Mouse (Mus musculus) stomach, postnatal 0 days (tissue): ENCODE data around the gene Olfr1104. TPM values are rescaled to one million over a fixed set of nuclear protein-coding genes. Genes with fewer than 3 reads are reported as not detected.

Experiments
- ATAC-seq: fragments of 200-750 bp; cut with Nextera tagmentation; 2 replicates; pipeline ENCODE4 v1.8.0; 2017; ENCODE audit not compliant: low FRiP score, low TSS enrichment
- DNase-seq: peaks from one replicate; pipeline ENCODE4 v3.0.0-alpha.2; 2016; ENCODE audit warnings: low spot score
- H3K27ac ChIP-seq: fragments of 300-500 bp; sonication (generic); replicated peaks from 2 replicates; pipeline ENCODE4 v1.5.1; 2014; ENCODE audit warnings: mild to moderate bottlenecking, control low read depth
- H3K27me3 ChIP-seq: fragments of 300-500 bp; sonication (generic); 2 replicates; pipeline ENCODE4 v1.6.1; 2014; ENCODE audit warnings: low read length; ENCODE audit not compliant: control insufficient read depth, insufficient read depth
- H3K36me3 ChIP-seq: fragments of 300-500 bp; sonication (generic); 2 replicates; pipeline ENCODE4 v1.6.1; 2014; ENCODE audit warnings: low read length, mixed read lengths; ENCODE audit not compliant: control insufficient read depth, insufficient read depth
- H3K4me1 ChIP-seq: fragments of 300-500 bp; sonication (generic); replicated peaks from 2 replicates; pipeline ENCODE4 v1.6.1; 2014; ENCODE audit warnings: antibody characterized with exemption; ENCODE audit not compliant: control insufficient read depth, insufficient read depth
- H3K4me2 ChIP-seq: fragments of 300-500 bp; sonication (generic); replicated peaks from 2 replicates; pipeline ENCODE4 v1.6.1; 2014; ENCODE audit warnings: low read depth, mild to moderate bottlenecking, control low read depth, moderate library complexity
- H3K4me3 ChIP-seq: fragments of 300-500 bp; sonication (generic); 2 replicates; pipeline ENCODE4 v1.5.1; 2014; ENCODE audit warnings: low read depth, low read length, control low read depth
- H3K9ac ChIP-seq: fragments of 300-500 bp; sonication (generic); 2 replicates; pipeline ENCODE4 v1.6.1; 2014; ENCODE audit warnings: mild to moderate bottlenecking, low read length, control low read depth, mixed read lengths
- H3K9me3 ChIP-seq: fragments of 300-500 bp; sonication (generic); 2 replicates; pipeline ENCODE4 v1.6.1; 2016; ENCODE audit warnings: low read length; ENCODE audit not compliant: control insufficient read depth
- CTCF ChIP-seq: IDR thresholded peaks from 2 replicates; pipeline ENCODE4 v1.5.1; 2016; ENCODE audit warnings: antibody characterized with exemption, low read depth, mild to moderate bottlenecking, moderate library complexity
- EP300 ChIP-seq: optimal IDR thresholded peaks from 2 replicates; pipeline ENCODE3; 2016; ENCODE audit warnings: antibody characterized with exemption
- WGBS: fragments of 180-500 bp; shearing (Covaris S2); extraction: QIAGEN DNeasy Blood & Tissue Kit; methylation state at CpG from one replicate; pipeline ENCODE4 v1.1.7; 2014; 5-methylcytosine and 5-hydroxymethylcytosine counted together
- polyA plus RNA-seq: library from polyadenylated mRNA; unstranded; fragments of >200 nt; fragmentation: Nextera tagmentation; extraction: Ambion mirVana; gene quantifications from 2 replicates; pipeline ENCODE4 v1.2.1, GENCODE M21; 2015

The Olfr1104 gene
- polyA plus RNA-seq, 1 experiment from 2014 or later, result not detected

DNA sequence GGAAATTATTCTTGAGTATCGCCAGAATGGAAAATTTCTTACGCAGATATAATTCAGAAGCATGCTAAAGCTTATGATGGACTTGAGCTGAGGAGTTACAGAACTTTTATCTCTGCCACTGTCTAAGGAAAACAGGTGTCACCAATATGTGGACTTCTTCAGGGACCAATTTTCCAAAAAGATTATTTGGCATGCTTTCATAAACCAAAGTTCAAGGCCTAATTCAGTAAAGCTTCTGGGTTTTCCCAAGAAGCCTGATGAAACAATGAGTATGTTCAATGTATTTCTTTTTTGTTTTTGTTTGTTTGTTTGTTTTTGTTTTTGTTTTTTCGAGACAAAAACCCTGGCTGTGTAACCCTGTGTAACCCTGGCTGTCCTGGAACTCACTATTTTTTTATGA, 47.0 kb downstream of the Olfr1104 start, which contains the start of gene Olfr1100:
Olfr1100 (minus strand) TSS at position 101 of the 400 bp plus-strand sequence.
- H3K9me3 ChIP-seq, result no peaks in the 10 kb centered on the region
- no peak within 1 kb of the TSS for H3K4me3 ChIP-seq
- TF ChIP-seq EP300 (no peak), CTCF (no peak)
- H3K4me2 ChIP-seq, result no peak within 1 kb of the TSS
- H3K4me1 ChIP-seq, result no peaks in the 10 kb centered on the region
- H3K36me3 ChIP-seq, result no peaks in the 10 kb centered on the region
- H3K9ac ChIP-seq, result no peak within 1 kb of the TSS
- ATAC-seq (no peak), DNase-seq (no peak)
- H3K27me3 ChIP-seq, result no peaks in the 10 kb centered on the region
- H3K27ac ChIP-seq, result no peak within 1 kb of the TSS
- whole genome bisulfite sequencing, result 68% methylated on average over 3 of the region's 3 CpGs

Other genes starting within 250 kb of the Olfr1104 start
- gene Olfr1093, start 244.6 kb downstream of the Olfr1104 start, polyA plus RNA-seq, result not detected in 2 replicates
- gene Olfr141, start 217.1 kb downstream of the Olfr1104 start, polyA plus RNA-seq, result not detected in 2 replicates
- gene Olfr1094, start 202.4 kb downstream of the Olfr1104 start, polyA plus RNA-seq, result 0.06 TPM in 1 of 2 replicates, not detected in the other
- gene Olfr1095, start 175.4 kb downstream of the Olfr1104 start, polyA plus RNA-seq, result not detected in 2 replicates
- not detected in 2 replicates for gene Gm13723, start 152.3 kb downstream of the Olfr1104 start, polyA plus RNA-seq
- not detected in 2 replicates for gene Olfr1097, start 134.9 kb downstream of the Olfr1104 start, polyA plus RNA-seq
- not detected in 2 replicates for gene Olfr1098, start 102.5 kb downstream of the Olfr1104 start, polyA plus RNA-seq
- gene Olfr1099, start 66.4 kb downstream of the Olfr1104 start, polyA plus RNA-seq, result not detected in 2 replicates
- gene Olfr1100, start 47.1 kb downstream of the Olfr1104 start, polyA plus RNA-seq, result not detected in 2 replicates
- not detected in 2 replicates for gene Olfr1101, start 35.9 kb downstream of the Olfr1104 start, polyA plus RNA-seq
- gene Olfr1102, start 28.7 kb downstream of the Olfr1104 start, polyA plus RNA-seq, result not detected in 2 replicates
- gene Olfr1105, start 9.5 kb upstream of the Olfr1104 start, polyA plus RNA-seq, result not detected in 2 replicates
- not detected in 2 replicates for gene Olfr1106, start 25.2 kb upstream of the Olfr1104 start, polyA plus RNA-seq
- not detected in 2 replicates for gene Olfr1107, start 48.7 kb upstream of the Olfr1104 start, polyA plus RNA-seq
- gene Olfr1109, start 68.9 kb upstream of the Olfr1104 start, polyA plus RNA-seq, result not detected in 2 replicates
- not detected in 2 replicates for gene Olfr259, start 87.5 kb upstream of the Olfr1104 start, polyA plus RNA-seq
- gene Olfr1110, start 113.2 kb upstream of the Olfr1104 start, polyA plus RNA-seq, result not detected in 2 replicates
- gene Olfr1111, start 125.5 kb upstream of the Olfr1104 start, polyA plus RNA-seq, result not detected in 2 replicates
- not detected in 2 replicates for gene Olfr1112, start 160.7 kb upstream of the Olfr1104 start, polyA plus RNA-seq
- gene Olfr1113, start 181.9 kb upstream of the Olfr1104 start, polyA plus RNA-seq, result not detected in 2 replicates
- not detected in 2 replicates for gene Olfr1115, start 220.9 kb upstream of the Olfr1104 start, polyA plus RNA-seq
- gene Olfr1116, start 240.5 kb upstream of the Olfr1104 start, polyA plus RNA-seq, result 0.01 TPM in 1 of 2 replicates, not detected in the other